ENCODE assay signal across 7 mouse cellular contexts in the genomic region with DNA sequence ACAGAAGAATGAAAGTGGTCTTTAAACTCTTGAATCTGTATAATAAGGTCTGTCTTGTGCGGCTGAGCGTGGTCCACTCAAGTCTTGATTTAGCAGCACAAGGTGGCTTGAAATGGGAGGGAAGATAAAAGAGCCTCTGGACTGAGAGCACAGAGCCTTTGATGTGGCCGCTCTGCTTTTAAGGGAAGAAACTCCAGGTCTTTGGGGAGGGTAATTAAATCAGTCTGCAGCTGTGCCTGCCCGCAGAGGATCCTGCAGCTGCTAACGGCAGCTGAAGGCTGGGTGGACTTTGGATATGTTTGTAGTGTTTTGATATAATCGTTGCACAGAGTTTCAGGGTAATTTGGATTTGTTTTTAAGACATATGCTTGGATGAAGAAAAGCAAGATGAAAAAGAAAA. TPM values are rescaled to one million over a fixed set of nuclear protein-coding genes. Genes with fewer than 3 reads are reported as not detected.
DNase-seq lines count a peak whose midpoint lies in the region; ATAC-seq and TF ChIP-seq lines count a peak whose summit lies in the region.

No protein-coding gene starts in this region.

- no peak overlapping the region for H3K4me2 ChIP-seq in liver, postnatal 0 days (ENCODE audit: low read depth, low read length)
- H3K4me2 ChIP-seq in liver, embryonic 11.5 days, result no peak overlapping the region
- H3K4me2 ChIP-seq in embryonic facial prominence, embryonic 11.5 days (ENCODE audit: low read depth, low read length), result no peak overlapping the region
- H3K4me2 ChIP-seq in intestine, embryonic 15.5 days (replicated peaks), result no peak overlapping the region

- no peak for TF ChIP-seq POLR2A in thymus, adult 2 months (IDR thresholded peaks at IDR 0.05; ENCODE audit: control insufficient read depth, extremely low read depth, insufficient read depth, low read length, poor library complexity)

- H3K9ac ChIP-seq in liver, postnatal 0 days (replicated peaks), result no peak overlapping the region
- H3K9ac ChIP-seq in liver, embryonic 11.5 days (ENCODE audit: low read depth, low read length), result no peak overlapping the region
- H3K9ac ChIP-seq in embryonic facial prominence, embryonic 11.5 days (replicated peaks; ENCODE audit: low read length), result no peak overlapping the region; the same call in 1 of the 2 replicates
- H3K9ac ChIP-seq in intestine, embryonic 15.5 days, result no peak overlapping the region

- H3K4me3 ChIP-seq in liver, postnatal 0 days (ENCODE audit: low read depth, low read length), result no peak overlapping the region
- no peak overlapping the region for H3K4me3 ChIP-seq in liver, embryonic 11.5 days (ENCODE audit: low read depth, low read length)
- H3K4me3 ChIP-seq in embryonic facial prominence, embryonic 11.5 days (ENCODE audit: low read depth, low read length), result no peak overlapping the region
- H3K4me3 ChIP-seq in intestine, embryonic 15.5 days (replicated peaks), result no peak overlapping the region
- H3K4me3 ChIP-seq in thymus, adult 2 months (ENCODE audit: control insufficient read depth, insufficient read depth, low read length), result no peak overlapping the region

- WGBS in liver, postnatal 0 days (ENCODE audit: insufficient replicate concordance), result 45% methylated on average over 6 of the region's 6 CpGs
- 65% methylated on average over 6 of the region's 6 CpGs for WGBS in liver, embryonic 11.5 days
- WGBS in embryonic facial prominence, embryonic 11.5 days, result 23% methylated on average over 6 of the region's 6 CpGs
- 18% methylated on average over 6 of the region's 6 CpGs for whole genome bisulfite sequencing in intestine, embryonic 15.5 days
- WGBS in thymus, adult 2 months, result 4% methylated on average over 6 of the region's 6 CpGs

- H3K27me3 ChIP-seq in liver, postnatal 0 days (ENCODE audit: insufficient read depth, low read length), result no peaks in the 10 kb centered on the region
- no peaks in the 10 kb centered on the region for H3K27me3 ChIP-seq in liver, embryonic 11.5 days (replicated peaks; ENCODE audit: control insufficient read depth, insufficient read depth, low read length)
- H3K27me3 ChIP-seq in embryonic facial prominence, embryonic 11.5 days (ENCODE audit: control insufficient read depth, insufficient read depth, low read length), result no peaks in the 10 kb centered on the region
- H3K27me3 ChIP-seq in intestine, embryonic 15.5 days (replicated peaks), result no peaks in the 10 kb centered on the region
- no peaks in the 10 kb centered on the region for H3K27me3 ChIP-seq in thymus, adult 2 months (ENCODE audit: control insufficient read depth, insufficient read depth, low read length)

- no peak for ATAC-seq in liver, postnatal 0 days
- no peak for ATAC-seq in liver, embryonic 11.5 days (replicated peaks; ENCODE audit: low FRiP score)
- ATAC-seq in embryonic facial prominence, embryonic 11.5 days (replicated peaks; ENCODE audit: insufficient number of reproducible peaks, low FRiP score, low TSS enrichment, low read depth), result no peak
- peak; percentile 67 for ATAC-seq in intestine, embryonic 15.5 days

- no peak for TF ChIP-seq EP300 in liver, postnatal 0 days (IDR thresholded peaks at IDR 0.05; ENCODE audit: low read depth)

- peak overlapping the region; percentile 64 for H3K27ac ChIP-seq in liver, postnatal 0 days (ENCODE audit: low read depth)
- no peak overlapping the region for H3K27ac ChIP-seq in liver, embryonic 11.5 days (ENCODE audit: low read depth, low read length)
- H3K27ac ChIP-seq in embryonic facial prominence, embryonic 11.5 days (replicated peaks; ENCODE audit: low read depth, low read length), result no peak overlapping the region
- H3K27ac ChIP-seq in intestine, embryonic 15.5 days, result 0 out of 2 replicates have a peak overlapping the region, but pooled peaks have one; percentile 24
- H3K27ac ChIP-seq in thymus, adult 2 months (ENCODE audit: control insufficient read depth, insufficient read depth, low read length), result no peak overlapping the region

- peaks cover 6% of the 10 kb centered on the region for H3K36me3 ChIP-seq in liver, postnatal 0 days (replicated peaks; ENCODE audit: insufficient read depth, low read length)
- peaks cover 6% of the 10 kb centered on the region; the same call in 1 of the 2 replicates for H3K36me3 ChIP-seq in liver, embryonic 11.5 days (ENCODE audit: control insufficient read depth, insufficient read depth, low read length)
- no peaks in the 10 kb centered on the region for H3K36me3 ChIP-seq in embryonic facial prominence, embryonic 11.5 days (replicated peaks; ENCODE audit: control insufficient read depth, insufficient read depth, low read depth, low read length)
- no peaks in the 10 kb centered on the region; the same call in 1 of the 2 replicates for H3K36me3 ChIP-seq in intestine, embryonic 15.5 days
- no peaks in the 10 kb centered on the region for H3K36me3 ChIP-seq in thymus, adult 2 months (ENCODE audit: control insufficient read depth, insufficient read depth, low read length)

- no peak for DNase-seq in liver, postnatal 0 days
- no peak for DNase-seq in liver, embryonic 11.5 days (ENCODE audit: low spot score)
- peak; percentile 72 for DNase-seq in embryonic facial prominence, embryonic 11.5 days (ENCODE audit: low spot score)
- DNase-seq in thymus, adult 2 months, result peak; percentile 39
- no peak for DNase-seq in T-cell, adult 2 months (ENCODE audit: low spot score)
- DNase-seq in layer of hippocampus, postnatal 10 days (ENCODE audit: low spot score in 2 of 2), result no peak

- H3K4me1 ChIP-seq in liver, postnatal 0 days (ENCODE audit: insufficient read depth), result peaks cover 34% of the 10 kb centered on the region
- peaks cover 19% of the 10 kb centered on the region for H3K4me1 ChIP-seq in liver, embryonic 11.5 days (replicated peaks; ENCODE audit: control insufficient read depth, insufficient read depth, low read length)
- H3K4me1 ChIP-seq in embryonic facial prominence, embryonic 11.5 days (ENCODE audit: control insufficient read depth, insufficient read depth, low read length), result no peaks in the 10 kb centered on the region; the same call in 1 of the 2 replicates
- H3K4me1 ChIP-seq in intestine, embryonic 15.5 days (replicated peaks), result peaks cover 27% of the 10 kb centered on the region
- peaks cover 41% of the 10 kb centered on the region for H3K4me1 ChIP-seq in thymus, adult 2 months (replicated peaks; ENCODE audit: control insufficient read depth, insufficient read depth, low read length)

- H3K9me3 ChIP-seq in liver, postnatal 0 days (ENCODE audit: low read length), result no peaks in the 10 kb centered on the region
- H3K9me3 ChIP-seq in liver, embryonic 11.5 days (ENCODE audit: control insufficient read depth, low read length), result no peaks in the 10 kb centered on the region
- H3K9me3 ChIP-seq in embryonic facial prominence, embryonic 11.5 days (replicated peaks; ENCODE audit: control insufficient read depth, low read length), result no peaks in the 10 kb centered on the region
- no peaks in the 10 kb centered on the region for H3K9me3 ChIP-seq in intestine, embryonic 15.5 days

- TF ChIP-seq CTCF in liver, postnatal 0 days (IDR thresholded peaks at IDR 0.05; ENCODE audit: low read depth), result no peak
- TF ChIP-seq CTCF in thymus, adult 2 months (IDR thresholded peaks at IDR 0.05; ENCODE audit: borderline replicate concordance, control insufficient read depth, extremely low read depth, insufficient read depth, low read length, poor library complexity), result no peak

RNA-seq across cellular contexts. Expression of a gene that starts 33.2 kb away (rescaled TPM):
- polyA plus RNA-seq in liver, postnatal 0 days (2015; fragmentation: Nextera tagmentation; extraction: Ambion mirVana), result 2.7 TPM in 2 replicates
- polyA plus RNA-seq in liver, embryonic 11.5 days (2014; fragmentation: Nextera tagmentation; extraction: Ambion mirVana), result 10.2 and 11.3 TPM in 2 replicates
- polyA plus RNA-seq in embryonic facial prominence, embryonic 11.5 days (2014; fragmentation: Nextera tagmentation; extraction: Ambion mirVana), result 10.3 and 11.0 TPM in 2 replicates
- polyA plus RNA-seq in intestine, embryonic 15.5 days (2015; fragmentation: Nextera tagmentation; extraction: Ambion mirVana), result 6.6 and 7.1 TPM in 2 replicates
- 46.8 and 51.1 TPM in 2 replicates for polyA plus RNA-seq in thymus, adult 2 months (2012; rRNA removed)
- total RNA-seq in layer of hippocampus, postnatal 10 days (2021), result 1 to 10 TPM; 3.0 to 3.3 TPM

RNA-seq across cellular contexts. Expression of a gene that starts 58.7 kb away (rescaled TPM):
- polyA plus RNA-seq in liver, postnatal 0 days (2015; fragmentation: Nextera tagmentation; extraction: Ambion mirVana), result 84.9 and 85.0 TPM in 2 replicates
- 178 and 186 TPM in 2 replicates for polyA plus RNA-seq in liver, embryonic 11.5 days (2014; fragmentation: Nextera tagmentation; extraction: Ambion mirVana)
- 166 and 173 TPM in 2 replicates for polyA plus RNA-seq in embryonic facial prominence, embryonic 11.5 days (2014; fragmentation: Nextera tagmentation; extraction: Ambion mirVana)
- 113 and 122 TPM in 2 replicates for polyA plus RNA-seq in intestine, embryonic 15.5 days (2015; fragmentation: Nextera tagmentation; extraction: Ambion mirVana)
- 56.7 and 64.7 TPM in 2 replicates for polyA plus RNA-seq in thymus, adult 2 months (2012; rRNA removed)
- total RNA-seq in layer of hippocampus, postnatal 10 days (2021), result 10 to 100 TPM; 75.4 to 87.8 TPM

Comparison
In these comparisons a context has a peak if more than half of its experiments do, and no peak if none do; other contexts are left out.
1. H3K27ac ChIP-seq: peak in liver, postnatal 0 days (single experiment) and intestine, embryonic 15.5 days (single experiment); none in liver, embryonic 11.5 days (single experiment), embryonic facial prominence, embryonic 11.5 days (single experiment) and thymus, adult 2 months (single experiment).
2. DNase-seq: peak in embryonic facial prominence, embryonic 11.5 days (single experiment) and thymus, adult 2 months (single experiment); none in liver, postnatal 0 days (single experiment), liver, embryonic 11.5 days (single experiment), T-cell, adult 2 months (single experiment) and layer of hippocampus, postnatal 10 days (0 of 2).